Mouse (Mus musculus) kidney, embryonic 15.5 days (tissue): ENCODE results near the gene Ctrl. TPM values are rescaled to one million over a fixed set of nuclear protein-coding genes. Genes with fewer than 3 reads are reported as not detected.

Source experiments
- ATAC-seq: fragments of 200-750 bp; cut with Nextera tagmentation; replicated peaks from 2 replicates; pipeline ENCODE4 v1.8.0; 2017; ENCODE audit warnings: moderate TSS enrichment; ENCODE audit not compliant: low FRiP score
- H3K27ac ChIP-seq: fragments of 300-500 bp; sonication (generic); 2 replicates; pipeline ENCODE4 v1.5.1; 2015; ENCODE audit warnings: mild to moderate bottlenecking, inconsistent platforms
- H3K27me3 ChIP-seq: fragments of 300-500 bp; sonication (generic); 2 replicates; pipeline ENCODE4 v1.6.1; 2015; ENCODE audit warnings: inconsistent platforms
- H3K36me3 ChIP-seq: fragments of 300-500 bp; sonication (generic); 2 replicates; pipeline ENCODE4 v1.6.1; 2015; ENCODE audit warnings: inconsistent platforms
- H3K4me1 ChIP-seq: fragments of 300-500 bp; sonication (generic); 2 replicates; pipeline ENCODE4 v1.6.1; 2015; ENCODE audit warnings: inconsistent platforms
- H3K4me2 ChIP-seq: fragments of 300-500 bp; sonication (generic); 2 replicates; pipeline ENCODE4 v1.6.1; 2015; ENCODE audit warnings: moderate library complexity, mild to moderate bottlenecking, inconsistent platforms
- H3K4me3 ChIP-seq: fragments of 300-500 bp; sonication (generic); replicated peaks from 2 replicates; pipeline ENCODE4 v1.5.1; 2015; ENCODE audit warnings: mild to moderate bottlenecking, inconsistent platforms
- H3K9ac ChIP-seq: fragments of 300-500 bp; sonication (generic); 2 replicates; pipeline ENCODE4 v1.6.1; 2015; ENCODE audit warnings: mild to moderate bottlenecking, inconsistent platforms
- H3K9me3 ChIP-seq: fragments of 300-500 bp; sonication (generic); replicated peaks from 2 replicates; pipeline ENCODE4 v1.6.1; 2016; ENCODE audit warnings: inconsistent platforms
- WGBS: fragments of 180-500 bp; shearing (Covaris S2); methylation state at CpG from one replicate; pipeline ENCODE4 v1.1.7; 2015; ENCODE audit warnings: mixed read lengths; 5-methylcytosine and 5-hydroxymethylcytosine counted together
- microRNA-seq: library from miRNA; unstranded; fragments of <30 nt; microRNA quantifications from one replicate; pipeline ENCODE4, GENCODE M21; 2016
- polyA plus RNA-seq: library from polyadenylated mRNA; unstranded; fragments of >200 nt; fragmentation: Nextera tagmentation; extraction: Ambion mirVana; gene quantifications from 2 replicates; pipeline ENCODE4 v1.2.1, GENCODE M21; 2015

Ctrl gene
- polyA plus RNA-seq, 1 experiment from 2014 or later, result 1.7 TPM

GRCm38 (mm10) chr8:105893339-105893738, 40.3 kb downstream of the Ctrl start, which contains the start of gene Nrn1l:
Gene Nrn1l, plus strand, starts transcription at chr8:105893567.
- peaks cover 7% of the 10 kb centered on the region for H3K4me1 ChIP-seq
- no peak within 1 kb of the TSS for H3K9ac ChIP-seq
- no peak within 1 kb of the TSS for H3K4me3 ChIP-seq
- H3K9me3 ChIP-seq, result no peaks in the 10 kb centered on the region
- H3K27me3 ChIP-seq, result no peaks in the 10 kb centered on the region
- H3K27ac ChIP-seq, result no peak within 1 kb of the TSS
- ATAC-seq, result peak; percentile 95
- 9% methylated on average over 11 of the region's 11 CpGs for WGBS
- peak within 1 kb of the TSS; percentile 37; the same call in 1 of the 2 replicates for H3K4me2 ChIP-seq
- H3K36me3 ChIP-seq, result peaks cover 64% of the 10 kb centered on the region

DNA sequence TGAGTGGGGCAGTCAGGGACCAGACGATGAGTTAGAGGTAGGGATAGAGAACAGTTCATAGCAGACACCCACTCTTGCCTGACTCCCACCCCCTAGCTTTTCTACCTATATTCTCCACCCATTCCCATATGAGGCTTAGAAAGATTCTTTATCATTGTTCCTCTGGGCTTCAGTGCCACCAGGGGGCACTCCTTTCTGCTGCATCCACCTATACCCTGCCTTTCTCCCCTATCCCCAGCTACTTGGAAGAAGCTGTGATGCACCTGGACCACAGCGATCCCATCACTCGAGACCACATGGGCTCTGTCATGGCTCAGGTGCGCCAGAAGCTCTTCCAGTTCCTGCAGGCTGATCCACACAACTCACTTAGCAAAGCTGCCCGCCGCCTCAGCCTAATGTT, 41.2 kb downstream of the Ctrl start:
- Histone ChIP-seq H3K4me3 (no peak overlapping the region), H3K4me1 (peaks cover 7% of the 10 kb centered on the region), H3K27ac (no peak overlapping the region), H3K9ac (no peak overlapping the region), H3K4me2 (no peak overlapping the region), H3K9me3 (no peaks in the 10 kb centered on the region), H3K36me3 (peaks cover 73% of the 10 kb centered on the region), H3K27me3 (no peaks in the 10 kb centered on the region)
- WGBS, result 85% methylated on average over 6 of the region's 6 CpGs
- ATAC-seq, result no peak

DNA sequence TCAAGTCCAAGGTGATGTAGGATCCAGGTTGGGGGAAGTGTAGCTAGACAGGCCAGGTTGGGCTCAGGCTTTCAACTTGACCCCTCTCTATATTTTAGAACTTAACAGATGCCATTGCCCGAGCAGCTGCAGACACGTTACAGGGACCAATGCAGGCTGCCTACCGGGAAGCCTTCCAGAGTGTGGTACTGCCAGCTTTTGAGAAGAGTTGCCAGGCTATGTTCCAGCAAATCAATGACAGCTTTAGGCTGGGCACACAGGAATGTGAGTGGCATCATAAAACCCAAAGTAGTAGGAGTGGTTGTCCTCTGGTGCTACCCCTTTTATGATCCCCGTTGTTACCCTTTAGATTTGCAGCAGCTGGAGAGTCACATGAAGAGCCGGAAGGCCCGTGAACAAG, 42.8 kb downstream of the Ctrl start:
- Histone ChIP-seq H3K27me3 (no peaks in the 10 kb centered on the region), H3K9ac (no peak overlapping the region), H3K4me1 (peaks cover 7% of the 10 kb centered on the region), H3K4me2 (no peak overlapping the region), H3K27ac (no peak overlapping the region), H3K4me3 (no peak overlapping the region), H3K9me3 (no peaks in the 10 kb centered on the region), H3K36me3 (peaks cover 88% of the 10 kb centered on the region)
- 75% methylated on average over 6 of the region's 6 CpGs for WGBS
- no peak for ATAC-seq

- H3K4me3 ChIP-seq, result no peak overlapping the region
- no peak overlapping the region for H3K4me2 ChIP-seq
- peaks cover 7% of the 10 kb centered on the region for H3K4me1 ChIP-seq
- H3K27ac ChIP-seq, result no peak overlapping the region
- no peaks in the 10 kb centered on the region for H3K27me3 ChIP-seq
- no peaks in the 10 kb centered on the region for H3K9me3 ChIP-seq
- 94% methylated on average over 12 of the region's 12 CpGs for WGBS
- no peak for ATAC-seq
- H3K36me3 ChIP-seq, result peaks cover 92% of the 10 kb centered on the region
- no peak overlapping the region for H3K9ac ChIP-seq
Observed at GRCm38 (mm10) chr8:105889756-105890465, 43.8 kb downstream of the Ctrl start.

Small RNAs within 50 kb of the gene (microRNA-seq; reads per million reads assigned to microRNA genes)
- gene Mir7074, result not detected

Other genes starting within 250 kb of the Ctrl start
- gene Carmil2, start 247.6 kb downstream of the Ctrl start, polyA plus RNA-seq, result 0.63 and 0.78 TPM in 2 replicates
- 55.3 and 67.2 TPM in 2 replicates for gene Acd, start 232.8 kb downstream of the Ctrl start, polyA plus RNA-seq
- 16.9 and 18.0 TPM in 2 replicates for gene Pard6a, start 232.7 kb downstream of the Ctrl start, polyA plus RNA-seq
- 0.26 TPM in 1 of 2 replicates, not detected in the other for gene 4933405L10Rik, start 226.2 kb downstream of the Ctrl start, polyA plus RNA-seq
- gene Enkd1, start 225.7 kb downstream of the Ctrl start, polyA plus RNA-seq, result 28.8 and 31.0 TPM in 2 replicates
- gene Gfod2, start 175.2 kb downstream of the Ctrl start, polyA plus RNA-seq, result 21.2 and 23.7 TPM in 2 replicates
- 12.2 and 13.8 TPM in 2 replicates for gene Ranbp10, start 106.5 kb downstream of the Ctrl start, polyA plus RNA-seq
- 0.13 and 0.14 TPM in 2 replicates for gene Tsnaxip1, start 106.1 kb downstream of the Ctrl start, polyA plus RNA-seq
- gene Cenpt, start 80.6 kb downstream of the Ctrl start, polyA plus RNA-seq, result 42.0 and 47.0 TPM in 2 replicates
- gene Thap11, start 78.7 kb downstream of the Ctrl start, polyA plus RNA-seq, result 66.9 and 67.5 TPM in 2 replicates
- 283 and 294 TPM in 2 replicates for gene Nutf2, start 73.3 kb downstream of the Ctrl start, polyA plus RNA-seq
- 47.1 and 51.9 TPM in 2 replicates for gene Edc4, start 53.0 kb downstream of the Ctrl start, polyA plus RNA-seq
- 0.78 and 0.92 TPM in 2 replicates for gene Nrn1l, start 40.3 kb downstream of the Ctrl start, polyA plus RNA-seq
- gene Pskh1, start 33.4 kb downstream of the Ctrl start, polyA plus RNA-seq, result 36.4 and 41.9 TPM in 2 replicates
- gene Psmb10, start 4.6 kb upstream of the Ctrl start, polyA plus RNA-seq, result 43.8 and 44.5 TPM in 2 replicates
- gene Lcat, start 9.5 kb upstream of the Ctrl start, polyA plus RNA-seq, result 1.3 and 2.8 TPM in 2 replicates
- gene Slc12a4, start 32.2 kb upstream of the Ctrl start, polyA plus RNA-seq, result 30.1 and 33.9 TPM in 2 replicates
- gene Dpep3, start 45.6 kb upstream of the Ctrl start, polyA plus RNA-seq, result not detected in 2 replicates
- 20.5 and 23.3 TPM in 2 replicates for gene Dus2, start 57.5 kb upstream of the Ctrl start, polyA plus RNA-seq
- 0.18 TPM in 1 of 2 replicates, not detected in the other for gene Dpep2nb, start 72.1 kb upstream of the Ctrl start, polyA plus RNA-seq
- gene Ddx28, start 78.0 kb upstream of the Ctrl start, polyA plus RNA-seq, result 17.0 and 18.9 TPM in 2 replicates
- gene Nfatc3, start 125.0 kb upstream of the Ctrl start, polyA plus RNA-seq, result 6.5 and 7.3 TPM in 2 replicates
- 14.9 and 15.8 TPM in 2 replicates for gene Esrp2, start 203.1 kb upstream of the Ctrl start, polyA plus RNA-seq
- 12.4 and 13.9 TPM in 2 replicates for gene Pla2g15, start 216.5 kb upstream of the Ctrl start, polyA plus RNA-seq
- gene Slc7a6, start 235.0 kb upstream of the Ctrl start, polyA plus RNA-seq, result 52.7 and 57.3 TPM in 2 replicates